Comparison of ENCODE assay signal across 8 mouse cellular contexts in genomic region chr7:19012025-19012621, GRCm38 (mm10). TPM values are rescaled to one million over a fixed set of nuclear protein-coding genes. Genes with fewer than 3 reads are reported as not detected.
DNase-seq lines count a peak whose midpoint lies in the region; ATAC-seq lines count a peak whose summit lies in the region.

No protein-coding gene starts in this region.

- peak overlapping the region in 1 of 2 experiments; percentile 77; a peak in 2 of 4 replicates for H3K27ac ChIP-seq in heart, embryonic 14.5 days (replicated peaks in 1 of 2; ENCODE audit: control insufficient read depth in 1 of 2, insufficient read depth in 1 of 2, low read depth in 2 of 2, low read length in 2 of 2)
- H3K27ac ChIP-seq in limb, embryonic 11.5 days (replicated peaks; ENCODE audit: low read depth, low read length), result peak overlapping the region; percentile 52; the same call in 1 of the 2 replicates
- no peak overlapping the region for H3K27ac ChIP-seq in midbrain, embryonic 11.5 days (ENCODE audit: low read depth, low read length)

- peak; percentile 58 for ATAC-seq in heart, embryonic 14.5 days (ENCODE audit: insufficient number of reproducible peaks, insufficient read depth, low FRiP score, low read depth)
- ATAC-seq in limb, embryonic 11.5 days (ENCODE audit: insufficient number of reproducible peaks, low FRiP score, low TSS enrichment, low read depth), result no peak
- peak; percentile 34; the same call in 1 of the 2 replicates for ATAC-seq in midbrain, embryonic 11.5 days (ENCODE audit: low FRiP score)
- no peak for ATAC-seq in monocyte, adult 5-6 weeks (replicated peaks; ENCODE audit: insufficient number of reproducible peaks, low FRiP score, low TSS enrichment, poor library complexity, severe bottlenecking)

- H3K4me3 ChIP-seq in heart, embryonic 14.5 days (ENCODE audit: control insufficient read depth in 1 of 2, insufficient read depth in 1 of 2, low read depth in 1 of 2, low read length in 2 of 2), result peak overlapping the region; percentile 39 to 47
- H3K4me3 ChIP-seq in limb, embryonic 11.5 days (ENCODE audit: low read depth, low read length), result peak overlapping the region; percentile 34
- H3K4me3 ChIP-seq in midbrain, embryonic 11.5 days (ENCODE audit: low read depth, low read length), result peak overlapping the region; percentile 22

- under 1% methylated on average over 26 of the region's 31 CpGs for WGBS in heart, embryonic 14.5 days
- WGBS in limb, embryonic 11.5 days, result 1% methylated on average over 30 of the region's 31 CpGs
- WGBS in midbrain, embryonic 11.5 days, result 6% methylated on average over 22 of the region's 31 CpGs

- H3K4me2 ChIP-seq in heart, embryonic 14.5 days (ENCODE audit: low read length), result peak overlapping the region; percentile 91
- peak overlapping the region; percentile 77 for H3K4me2 ChIP-seq in limb, embryonic 11.5 days (ENCODE audit: low read depth, severe bottlenecking)
- H3K4me2 ChIP-seq in midbrain, embryonic 11.5 days, result peak overlapping the region; percentile 57

- H3K9ac ChIP-seq in heart, embryonic 14.5 days (ENCODE audit: low read length), result peak overlapping the region; percentile 81
- H3K9ac ChIP-seq in limb, embryonic 11.5 days (ENCODE audit: low read length), result peak overlapping the region; percentile 73
- peak overlapping the region; percentile 72 for H3K9ac ChIP-seq in midbrain, embryonic 11.5 days (ENCODE audit: low read length)

- no peaks in the 10 kb centered on the region for H3K9me3 ChIP-seq in heart, embryonic 14.5 days (ENCODE audit: control insufficient read depth, low read length)
- no peaks in the 10 kb centered on the region for H3K9me3 ChIP-seq in limb, embryonic 11.5 days (ENCODE audit: control insufficient read depth, low read length)
- no peaks in the 10 kb centered on the region for H3K9me3 ChIP-seq in midbrain, embryonic 11.5 days (ENCODE audit: control insufficient read depth, low read length)

- peak; percentile 50 for DNase-seq in cerebellum, adult 9-10 months
- no peak for DNase-seq in cerebellum, postnatal 14 days
- DNase-seq in adrenal gland, postnatal 14 days, result peak; percentile 65
- DNase-seq in limb, embryonic 11.5 days (ENCODE audit: low spot score), result peak; percentile 50
- peak; percentile 87 for DNase-seq in midbrain, embryonic 11.5 days (ENCODE audit: low spot score, missing footprints)
- no peak for DNase-seq in right cerebral cortex, postnatal 4 days

- H3K36me3 ChIP-seq in heart, embryonic 14.5 days (ENCODE audit: control insufficient read depth, insufficient read depth, low read length), result peaks cover 8% of the 10 kb centered on the region
- H3K36me3 ChIP-seq in limb, embryonic 11.5 days (ENCODE audit: control insufficient read depth, insufficient read depth, low read length), result peaks cover 2% of the 10 kb centered on the region; the same call in 1 of the 2 replicates
- H3K36me3 ChIP-seq in midbrain, embryonic 11.5 days (ENCODE audit: control insufficient read depth, insufficient read depth, low read length), result no peaks in the 10 kb centered on the region

- H3K27me3 ChIP-seq in heart, embryonic 14.5 days (ENCODE audit: control insufficient read depth, insufficient read depth, low read length), result no peaks in the 10 kb centered on the region
- H3K27me3 ChIP-seq in limb, embryonic 11.5 days (ENCODE audit: control insufficient read depth, insufficient read depth, low read length), result no peaks in the 10 kb centered on the region
- H3K27me3 ChIP-seq in midbrain, embryonic 11.5 days (ENCODE audit: control insufficient read depth, insufficient read depth, low read length), result no peaks in the 10 kb centered on the region

- H3K4me1 ChIP-seq in heart, embryonic 14.5 days (ENCODE audit: control insufficient read depth in 2 of 2, insufficient read depth in 2 of 2, low read length in 2 of 2), result peaks cover 5 to 12% of the 10 kb centered on the region in 2 experiments; a peak in 3 of 4 replicates
- H3K4me1 ChIP-seq in limb, embryonic 11.5 days (ENCODE audit: control insufficient read depth, insufficient read depth, low read length), result peaks cover 8% of the 10 kb centered on the region
- peaks cover 8% of the 10 kb centered on the region for H3K4me1 ChIP-seq in midbrain, embryonic 11.5 days (ENCODE audit: control insufficient read depth, insufficient read depth, low read length)

RNA-seq across cellular contexts. Expression of gene Irf2bp1, which starts 8.3 kb away (rescaled TPM):
- 35.9 and 38.6 TPM in 2 replicates for total RNA-seq in adrenal gland, postnatal 14 days (2021)
- polyA plus RNA-seq in heart, embryonic 14.5 days (2014; fragmentation: Nextera tagmentation; extraction: Ambion mirVana), result 14.8 and 17.8 TPM in 2 replicates
- polyA plus RNA-seq in limb, embryonic 11.5 days (2014; fragmentation: Nextera tagmentation; extraction: Ambion mirVana), result 31.4 and 32.5 TPM in 2 replicates
- polyA plus RNA-seq in midbrain, embryonic 11.5 days (2014; fragmentation: Nextera tagmentation; extraction: Ambion mirVana), result 24.1 and 26.5 TPM in 2 replicates
- 7.1 to 10.5 TPM (median 7.8 TPM) in 3 replicates for total RNA-seq in monocyte, adult 5-6 weeks (2017)

RNA-seq across cellular contexts. Expression of gene Foxa3, which starts 11.2 kb away (rescaled TPM):
- 0.34 and 6.8 TPM in 2 replicates for total RNA-seq in adrenal gland, postnatal 14 days (2021)
- polyA plus RNA-seq in heart, embryonic 14.5 days (2014; fragmentation: Nextera tagmentation; extraction: Ambion mirVana), result not detected in 2 replicates
- 0.21 and 0.44 TPM in 2 replicates for polyA plus RNA-seq in limb, embryonic 11.5 days (2014; fragmentation: Nextera tagmentation; extraction: Ambion mirVana)
- not detected in 2 replicates for polyA plus RNA-seq in midbrain, embryonic 11.5 days (2014; fragmentation: Nextera tagmentation; extraction: Ambion mirVana)
- not detected in 3 replicates for total RNA-seq in monocyte, adult 5-6 weeks (2017)

RNA-seq across cellular contexts. Expression of gene Sympk, which starts 12.1 kb away (rescaled TPM):
- 83.7 and 84.3 TPM in 2 replicates for total RNA-seq in adrenal gland, postnatal 14 days (2021)
- polyA plus RNA-seq in heart, embryonic 14.5 days (2014; fragmentation: Nextera tagmentation; extraction: Ambion mirVana), result 15.8 and 16.3 TPM in 2 replicates
- polyA plus RNA-seq in limb, embryonic 11.5 days (2014; fragmentation: Nextera tagmentation; extraction: Ambion mirVana), result 36.0 and 37.6 TPM in 2 replicates
- polyA plus RNA-seq in midbrain, embryonic 11.5 days (2014; fragmentation: Nextera tagmentation; extraction: Ambion mirVana), result 30.9 and 33.3 TPM in 2 replicates
- total RNA-seq in monocyte, adult 5-6 weeks (2017), result 23.9 to 51.1 TPM (median 38.5 TPM) in 3 replicates

RNA-seq across cellular contexts. Expression of gene Mypop, which starts 21.1 kb away (rescaled TPM):
- total RNA-seq in adrenal gland, postnatal 14 days (2021), result 7.1 and 8.2 TPM in 2 replicates
- 1.3 and 1.6 TPM in 2 replicates for polyA plus RNA-seq in heart, embryonic 14.5 days (2014; fragmentation: Nextera tagmentation; extraction: Ambion mirVana)
- polyA plus RNA-seq in limb, embryonic 11.5 days (2014; fragmentation: Nextera tagmentation; extraction: Ambion mirVana), result 4.5 and 5.7 TPM in 2 replicates
- 3.7 and 4.0 TPM in 2 replicates for polyA plus RNA-seq in midbrain, embryonic 11.5 days (2014; fragmentation: Nextera tagmentation; extraction: Ambion mirVana)
- total RNA-seq in monocyte, adult 5-6 weeks (2017), result 0.75 to 2.1 TPM in 2 of 3 replicates, not detected in the other

RNA-seq across cellular contexts. Expression of gene Nanos2, which starts 24.9 kb away (rescaled TPM):
- not detected in 2 replicates for total RNA-seq in adrenal gland, postnatal 14 days (2021)
- polyA plus RNA-seq in heart, embryonic 14.5 days (2014; fragmentation: Nextera tagmentation; extraction: Ambion mirVana), result not detected in 2 replicates
- polyA plus RNA-seq in limb, embryonic 11.5 days (2014; fragmentation: Nextera tagmentation; extraction: Ambion mirVana), result not detected in 2 replicates
- polyA plus RNA-seq in midbrain, embryonic 11.5 days (2014; fragmentation: Nextera tagmentation; extraction: Ambion mirVana), result 0.10 TPM in 2 replicates
- 0.49 TPM in 1 of 3 replicates, not detected in the others for total RNA-seq in monocyte, adult 5-6 weeks (2017)

Comparison
In these comparisons a context has a peak if more than half of its experiments do, and no peak if none do; other contexts are left out.
1. DNase-seq: peak in cerebellum, adult 9-10 months (single experiment), adrenal gland, postnatal 14 days (single experiment), limb, embryonic 11.5 days (single experiment) and midbrain, embryonic 11.5 days (single experiment); none in cerebellum, postnatal 14 days (0 of 2) and right cerebral cortex, postnatal 4 days (single experiment).
2. ATAC-seq: peak in heart, embryonic 14.5 days (single experiment) and midbrain, embryonic 11.5 days (single experiment); none in limb, embryonic 11.5 days (single experiment) and monocyte, adult 5-6 weeks (single experiment).
3. Peak in every context shown above with its lines, with median percentiles within 50 percentile points of each other: H3K4me2 ChIP-seq, H3K4me3 ChIP-seq and H3K9ac ChIP-seq.